Mouse (Mus musculus) A20 (cell line): Measurements from ENCODE around the gene Gm45799.
A peak's percentile ranks its signal among the peaks of the same experiment; 100 is the strongest.

Experiments
- DNase-seq: peaks from one replicate; pipeline ENCODE4 v3.0.0-alpha.2; 2011; ENCODE audit warnings: low read depth, low spot score

Gm45799 gene

DNA sequence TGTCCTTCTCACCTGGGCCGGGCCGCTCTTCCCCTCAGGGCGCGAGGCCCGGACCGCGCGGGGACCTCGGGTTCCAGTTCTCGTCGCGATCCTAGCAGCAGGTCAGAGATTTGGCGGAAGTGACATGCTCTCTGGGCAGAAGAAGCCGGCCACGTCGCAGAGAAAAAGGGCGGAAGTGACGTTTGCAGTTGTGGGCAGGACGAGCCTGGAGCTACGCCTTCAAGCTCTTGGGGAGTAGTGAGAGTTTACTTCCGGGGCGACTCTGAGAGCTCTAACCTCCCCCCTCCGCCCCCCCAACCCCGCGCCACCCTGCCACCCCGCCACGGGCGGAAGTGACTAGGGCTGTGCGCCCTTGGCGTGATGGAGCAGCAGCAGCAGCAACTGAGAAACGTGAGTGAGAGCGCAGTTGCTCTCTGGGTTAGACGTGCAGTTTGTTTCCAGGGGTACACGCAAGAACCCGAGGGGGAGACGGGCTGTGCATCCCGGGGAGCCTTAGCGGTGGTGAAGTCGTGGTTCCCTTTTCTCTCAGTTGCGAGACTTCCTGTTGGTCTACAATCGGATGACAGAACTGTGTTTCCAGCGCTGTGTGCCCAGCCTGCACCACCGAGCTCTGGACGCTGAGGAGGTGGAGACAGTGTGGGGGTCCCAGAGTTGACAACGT is at the start of gene Gm45799, which contains the start of gene Arfip2:
Gene Gm45799 (plus strand): TSS at position 320 of the 661 bp plus-strand sequence.
Gene Arfip2 (minus strand): TSS at position 184 of the 661 bp plus-strand sequence.
- peak; percentile 98 for DNase-seq

DNA sequence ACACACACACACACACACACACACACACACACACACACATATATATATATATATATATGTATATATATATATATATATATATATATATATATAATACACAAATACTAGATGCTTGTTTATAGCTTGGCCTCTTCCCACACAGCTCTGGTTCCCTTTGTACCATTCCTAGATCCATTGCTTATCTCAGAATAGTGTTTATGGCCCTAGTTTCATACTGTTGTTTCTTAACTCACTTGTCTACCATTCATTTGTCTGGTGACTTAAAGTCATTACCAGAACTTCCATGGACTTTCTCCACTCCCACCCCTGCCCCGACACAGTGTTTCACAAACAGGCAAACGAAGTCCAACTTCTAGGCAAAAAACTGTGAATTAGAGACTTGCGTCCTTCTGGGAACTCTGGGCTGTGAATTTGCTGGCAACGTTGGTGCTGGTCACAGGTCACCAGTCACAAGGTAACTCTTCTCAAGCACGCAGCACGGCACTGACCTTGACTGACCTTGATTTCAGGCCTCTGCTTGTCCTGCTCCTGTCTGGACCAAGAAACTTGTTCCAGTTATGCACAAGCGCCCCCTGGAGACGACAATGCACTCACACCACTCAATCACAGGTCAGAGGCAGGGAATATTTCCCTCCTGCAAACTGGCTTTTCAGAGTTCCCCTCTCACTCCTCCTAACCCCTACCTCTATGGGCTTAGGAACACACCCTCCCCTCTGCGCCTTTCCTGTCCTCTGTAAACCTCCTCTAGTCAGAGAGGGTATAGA is 37.3 kb upstream of the Gm45799 start:
- peak; percentile 59 for DNase-seq

DNA sequence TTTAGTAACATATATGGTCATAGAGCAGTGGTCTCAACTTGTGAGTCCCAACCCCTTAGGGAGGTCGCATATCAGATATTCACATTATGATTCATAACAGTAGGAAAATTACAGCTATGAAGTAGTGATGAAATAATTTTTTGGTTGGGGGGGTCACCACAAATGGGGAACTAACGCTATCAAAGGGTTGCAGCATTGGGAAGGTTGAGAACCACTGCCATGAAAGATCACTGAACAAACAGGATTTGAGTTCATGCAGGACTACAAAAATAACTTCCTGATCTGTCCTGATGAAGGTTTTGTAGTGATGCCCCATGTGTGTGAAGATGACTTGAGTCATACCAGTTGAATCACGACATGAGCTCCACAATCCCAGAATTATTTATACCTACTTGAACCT is 31.9 kb upstream of the Gm45799 start:
- no peak for DNase-seq

DNA sequence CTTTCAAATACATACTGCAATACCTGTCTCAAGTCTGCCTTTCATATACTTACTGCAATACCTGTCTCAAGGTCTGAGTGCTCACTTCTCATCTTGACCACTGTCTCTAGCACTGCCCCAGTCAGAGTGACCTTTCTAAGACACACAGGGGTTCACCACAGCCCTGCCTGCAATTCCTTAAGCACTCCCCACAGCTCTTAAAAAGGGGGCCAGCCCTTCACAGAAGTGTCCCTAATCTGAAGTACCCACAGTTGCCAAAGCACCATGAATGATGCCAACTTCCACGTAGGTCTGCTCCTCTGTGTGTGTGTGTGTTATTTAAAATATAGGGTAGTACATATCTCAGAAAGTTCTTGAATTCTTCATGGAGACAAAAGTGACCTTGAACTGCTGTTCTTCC is 28.6 kb upstream of the Gm45799 start:
- DNase-seq = no peak

DNA sequence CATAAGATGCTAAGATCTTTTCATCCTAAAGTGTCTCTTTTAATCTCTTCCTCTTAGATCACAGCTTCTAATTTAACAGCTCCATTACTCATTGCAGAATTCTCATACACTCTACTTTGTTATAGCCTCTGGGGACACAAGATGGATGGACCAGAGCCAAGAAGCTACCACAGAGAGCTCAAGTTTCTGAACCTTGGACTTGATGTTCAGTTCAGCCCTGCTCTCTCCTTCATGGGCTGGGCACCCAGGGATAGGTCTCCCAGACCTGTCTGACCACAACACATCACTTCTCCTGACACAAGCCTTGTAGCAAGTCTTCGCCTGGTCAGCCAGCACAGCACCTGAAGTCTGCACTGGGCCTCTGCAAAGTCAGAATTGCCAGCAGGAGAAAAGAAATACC is 26.0 kb upstream of the Gm45799 start:
- no peak for DNase-seq

DNA sequence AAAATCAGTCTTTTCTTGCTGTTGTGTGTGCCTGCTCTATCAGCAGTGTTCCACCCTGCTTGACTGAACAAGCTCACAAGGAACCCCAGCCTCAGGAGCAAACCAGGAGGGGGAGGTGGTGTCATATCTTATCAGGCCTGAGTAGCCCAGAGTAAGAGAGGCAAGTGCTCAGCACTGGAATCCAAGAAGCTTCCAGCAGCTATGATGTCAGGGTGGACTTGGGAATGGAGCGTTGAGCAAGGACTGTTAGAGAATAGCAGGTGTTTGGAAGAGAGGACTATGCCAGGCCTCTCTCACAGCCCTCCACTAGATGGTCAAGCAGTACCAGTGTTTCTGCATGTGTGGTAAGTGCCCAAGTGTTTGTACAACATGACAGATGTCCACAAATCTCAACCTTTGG is 24.6 kb upstream of the Gm45799 start:
- no peak for DNase-seq

DNA sequence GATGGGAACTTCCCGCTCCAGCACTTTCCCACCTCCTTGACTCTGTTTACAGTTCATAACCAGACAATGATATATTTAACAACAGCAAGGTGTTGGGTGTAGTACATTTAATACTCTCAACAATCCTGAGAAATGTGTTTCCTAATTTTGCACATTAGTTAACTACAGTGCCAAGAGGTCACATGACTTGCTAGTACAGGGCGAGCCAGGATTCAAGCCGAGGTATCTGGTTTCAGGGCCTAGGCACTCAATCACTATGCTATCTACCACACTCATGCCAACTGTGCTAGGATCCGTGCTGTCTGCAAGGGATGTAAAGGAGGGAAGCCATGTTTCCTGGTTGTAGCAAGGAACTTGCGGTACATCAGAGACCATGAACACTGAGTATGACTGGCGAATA is 23.8 kb upstream of the Gm45799 start:
- no peak for DNase-seq

DNA sequence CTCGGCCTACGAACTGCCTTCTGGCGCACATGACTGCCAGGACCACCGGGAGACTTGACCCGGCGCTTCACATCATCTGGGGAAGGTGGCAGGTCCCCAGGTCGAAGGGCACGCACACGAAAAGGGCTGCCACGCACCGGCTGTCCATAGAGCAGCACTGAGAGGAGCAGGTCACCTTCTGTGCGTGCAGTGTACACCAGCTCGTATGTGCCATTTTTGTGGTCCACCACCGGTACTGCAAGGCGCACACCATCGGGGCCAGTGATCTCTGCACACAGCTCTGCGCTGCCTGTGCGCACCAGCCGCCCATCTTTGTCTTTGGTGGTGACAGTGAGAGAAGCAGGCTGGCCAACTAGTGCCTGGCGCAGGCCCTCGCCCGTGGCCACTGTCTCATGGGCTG is 22.5 kb upstream of the Gm45799 start:
- DNase-seq = no peak

DNA sequence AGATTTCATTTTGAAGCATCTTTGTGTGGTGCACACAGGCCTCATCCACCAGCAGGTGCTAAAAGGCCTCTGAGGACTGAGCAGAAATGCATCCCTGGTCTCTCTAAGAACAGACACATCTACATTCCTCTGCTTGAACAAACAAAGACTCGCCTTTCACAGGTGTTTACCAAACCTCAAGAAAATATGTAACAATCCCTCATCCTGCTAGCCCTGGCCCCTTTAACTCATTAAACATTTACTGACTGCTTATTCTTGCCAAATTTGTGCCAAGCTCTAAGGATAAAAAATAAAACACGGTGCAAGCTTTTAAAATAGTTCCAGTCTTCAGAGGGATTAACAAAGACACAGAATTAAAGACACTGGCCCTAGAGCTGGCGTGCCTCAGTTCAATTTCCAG is 20.7 kb upstream of the Gm45799 start:
- DNase-seq = no peak

DNA sequence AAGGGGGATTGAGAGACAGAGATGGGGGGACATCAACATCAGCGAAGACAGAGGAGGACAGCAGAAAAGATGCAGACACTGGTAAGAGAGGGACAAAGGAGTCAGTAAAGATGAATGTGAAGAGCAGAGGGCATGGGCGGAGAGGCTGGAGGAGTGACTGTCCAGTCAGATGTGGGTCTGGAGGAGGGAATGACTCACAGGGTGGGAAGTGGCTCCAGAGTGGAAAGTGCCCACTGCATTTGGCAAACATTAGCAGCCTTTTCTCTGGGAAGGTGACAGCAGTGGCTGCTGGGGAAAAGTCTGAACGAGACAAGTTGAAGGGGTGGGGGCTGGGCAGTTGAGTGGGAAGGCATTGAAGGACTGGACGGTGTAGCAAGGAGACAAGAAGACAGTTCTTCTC is 19.3 kb upstream of the Gm45799 start:
- DNase-seq = no peak

DNA sequence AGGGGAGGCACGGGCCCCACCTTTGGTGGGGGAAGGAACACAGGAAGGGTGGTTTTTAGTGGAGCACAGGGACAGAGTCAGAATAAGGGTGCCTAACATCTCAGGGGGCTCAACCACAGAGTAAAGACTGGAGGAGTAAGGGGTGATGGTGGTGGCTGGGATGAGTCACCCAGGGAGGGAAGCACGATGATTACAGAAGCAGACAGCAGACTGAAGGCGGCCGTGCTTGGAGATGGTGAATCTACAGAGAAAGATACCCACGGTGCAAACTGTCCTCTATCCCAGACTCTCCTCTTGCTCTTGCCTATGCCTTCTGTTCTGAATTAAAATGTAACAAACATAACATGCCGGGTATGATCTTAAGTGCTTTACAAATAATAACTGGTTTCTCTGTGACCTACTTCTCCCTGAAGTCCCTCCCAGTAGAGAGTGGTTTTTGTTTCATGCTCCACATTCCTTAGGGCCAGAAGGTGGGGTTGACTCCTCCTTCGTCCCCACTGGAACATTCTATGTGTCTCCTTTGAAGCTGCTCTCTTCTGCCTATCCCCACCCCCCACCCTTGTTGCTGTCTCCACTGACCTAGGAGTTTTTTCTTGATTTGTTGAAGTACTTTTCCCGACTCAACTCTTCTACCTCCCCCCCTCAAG is 18.6 kb upstream of the Gm45799 start:
- no peak for DNase-seq

DNA sequence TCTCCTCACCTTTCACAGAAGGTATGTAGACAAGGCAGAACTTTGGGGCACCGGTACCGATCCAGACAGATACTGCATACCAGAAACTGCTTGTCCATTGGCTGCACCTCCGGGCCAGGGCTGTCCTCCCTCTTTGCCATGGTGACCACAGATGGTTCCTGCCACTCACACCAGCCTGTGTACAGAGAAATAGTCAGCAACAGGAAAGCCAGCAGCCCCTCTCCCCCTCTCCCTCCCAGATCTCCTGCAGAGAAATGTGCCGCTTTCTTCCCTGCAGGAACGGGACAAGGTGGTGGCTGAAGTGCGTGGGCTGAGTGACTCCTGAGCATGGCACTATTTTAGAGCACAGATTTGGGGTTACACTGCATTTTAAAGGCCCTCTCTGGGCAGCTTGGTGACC is 15.0 kb upstream of the Gm45799 start:
- DNase-seq = no peak

DNA sequence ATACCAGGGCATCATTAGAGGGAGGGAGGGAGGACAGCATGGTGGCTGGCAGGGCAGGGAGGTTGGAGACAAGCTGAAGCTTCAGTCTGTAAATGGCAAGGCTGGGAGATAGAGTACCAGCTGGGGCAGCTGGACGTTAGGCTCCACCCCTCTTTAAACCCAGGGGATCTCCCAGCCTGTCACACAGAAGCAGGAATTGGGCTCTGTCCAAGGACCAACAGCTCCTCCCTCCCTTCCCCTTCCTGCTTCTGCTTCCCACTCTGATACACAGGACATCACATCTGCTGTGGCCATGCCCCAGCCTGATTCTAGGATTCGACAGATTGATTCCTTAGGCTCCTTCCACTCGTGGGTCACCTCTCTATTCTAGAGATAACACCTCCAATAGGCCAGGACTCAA is 11.7 kb upstream of the Gm45799 start:
- no peak for DNase-seq

DNA sequence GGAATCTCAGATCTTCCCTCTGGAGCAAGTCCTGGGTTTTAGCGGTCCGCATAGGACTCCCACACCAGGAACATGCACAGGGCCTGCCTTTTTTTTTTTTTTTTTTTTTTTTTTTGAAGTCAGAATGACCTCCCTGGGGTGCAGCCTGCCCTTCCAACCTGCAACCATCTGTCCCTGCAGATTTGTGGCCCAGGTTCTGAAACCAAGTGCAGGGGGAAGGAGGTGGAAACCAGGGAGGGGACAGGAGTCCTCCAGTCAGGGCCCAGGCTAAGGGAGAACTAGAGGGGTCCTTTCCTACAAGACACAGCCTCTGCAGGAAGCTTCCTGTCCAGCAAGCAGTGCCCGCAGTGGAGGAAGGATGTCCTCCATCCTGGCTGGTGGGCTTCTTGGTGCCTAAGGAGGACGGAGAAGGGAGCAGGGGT is 7.8 kb upstream of the Gm45799 start:
- peak; percentile 22 for DNase-seq

DNA sequence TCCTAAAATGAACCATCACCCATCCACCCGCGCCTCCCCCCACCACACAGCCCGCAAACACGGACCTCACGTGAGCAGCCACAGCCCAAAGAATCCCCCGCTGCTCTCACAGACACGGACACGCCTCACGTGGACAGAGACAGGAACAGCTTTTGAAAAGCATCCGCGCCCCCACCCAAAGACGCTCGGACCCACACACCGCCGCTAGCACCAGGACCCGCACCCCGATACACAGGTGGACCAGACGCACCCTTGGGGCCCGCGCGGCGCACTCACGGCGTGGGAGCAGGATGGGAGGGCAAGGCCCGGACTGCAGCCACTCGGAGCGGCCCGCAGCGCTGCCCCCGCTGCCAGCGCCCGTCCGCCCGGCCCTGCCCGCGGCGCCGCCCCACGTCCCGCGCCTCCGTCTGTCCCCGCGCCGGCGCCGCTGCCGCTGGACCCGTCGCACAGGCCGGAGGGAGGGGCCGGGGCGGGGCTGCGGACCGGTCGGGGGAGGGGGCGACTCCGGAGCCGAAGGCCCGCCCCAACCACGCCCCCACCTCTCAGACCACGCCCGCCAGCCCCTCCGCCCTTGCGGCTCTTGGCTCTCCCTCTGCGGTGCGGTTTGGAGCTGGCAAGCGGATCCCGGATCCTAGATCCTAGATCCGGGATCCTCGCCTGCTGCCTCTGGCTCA is 7.1 kb upstream of the Gm45799 start, which contains the start of gene Trim3:
Gene Trim3 (minus strand): TSS at position 445 of the 674 bp plus-strand sequence.
- DNase-seq = peak; percentile 84

DNA sequence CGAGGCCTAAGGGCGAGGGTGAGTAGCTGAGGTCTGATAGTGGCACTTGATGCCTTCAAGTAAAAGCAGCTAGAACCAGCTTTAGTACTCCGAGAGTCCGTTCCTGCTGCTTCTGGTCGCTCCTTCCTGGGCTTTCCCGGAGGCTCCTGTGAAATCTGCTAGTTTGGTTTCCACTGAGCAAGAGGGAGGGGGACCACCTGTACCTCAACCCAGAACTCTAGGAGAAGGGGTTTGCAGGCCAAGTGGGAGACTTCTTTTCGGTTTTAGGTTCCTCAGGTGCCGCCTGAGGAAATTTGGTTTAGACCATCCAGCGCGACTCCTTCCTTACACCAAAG is 6.6 kb upstream of the Gm45799 start:
- DNase-seq = no peak

DNA sequence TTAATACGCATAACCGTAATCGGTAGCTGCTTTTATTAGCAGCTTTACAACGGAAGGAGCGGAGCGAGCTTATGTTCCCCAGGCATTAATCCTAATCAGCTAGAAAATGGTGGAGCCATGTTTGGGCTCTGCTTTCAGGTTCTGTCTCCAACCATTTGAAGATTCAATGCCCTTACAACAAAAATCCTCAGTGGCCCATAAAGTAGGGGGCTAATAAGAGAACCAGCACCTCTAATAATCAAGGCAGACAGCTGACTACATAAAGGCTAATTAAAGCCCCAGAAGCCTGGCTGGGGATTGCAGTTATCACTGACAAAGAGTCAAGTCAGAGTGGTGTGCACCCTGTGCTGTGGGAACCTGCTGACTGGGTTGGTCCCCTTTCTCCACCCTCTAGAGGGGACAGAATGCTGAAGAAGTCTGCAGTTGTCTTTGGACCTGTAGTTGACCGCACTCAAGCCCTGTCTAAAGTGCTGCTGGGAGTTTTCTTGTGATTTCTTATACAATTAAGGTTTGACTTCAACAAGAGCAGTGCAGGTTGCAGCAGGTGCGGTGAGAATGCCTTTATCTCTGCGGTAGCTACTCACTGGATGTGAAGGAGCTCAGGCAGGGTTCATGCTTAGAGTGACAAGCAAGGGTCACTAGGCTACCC is 6.0 kb upstream of the Gm45799 start:
- DNase-seq = no peak

DNA sequence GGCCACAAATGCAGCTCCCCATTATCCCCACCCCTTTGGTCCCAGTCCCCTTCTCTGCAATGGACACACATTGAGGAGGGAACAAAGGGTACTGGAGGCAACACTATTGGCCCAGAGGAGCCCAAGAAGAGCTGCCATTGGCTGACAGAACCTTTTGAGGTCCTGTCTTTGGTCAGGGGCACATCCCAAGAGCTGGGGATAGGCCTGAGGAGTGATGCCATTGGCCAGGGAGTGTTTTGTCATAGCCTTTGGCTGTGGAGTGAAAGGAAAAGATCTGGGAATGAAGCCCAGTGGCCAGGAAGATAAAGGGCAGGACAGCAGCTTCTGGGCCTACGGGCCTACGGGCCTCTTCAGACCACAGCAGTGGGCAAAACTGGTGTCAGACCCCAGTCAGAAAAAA is 4.6 kb upstream of the Gm45799 start:
- no peak for DNase-seq

DNA sequence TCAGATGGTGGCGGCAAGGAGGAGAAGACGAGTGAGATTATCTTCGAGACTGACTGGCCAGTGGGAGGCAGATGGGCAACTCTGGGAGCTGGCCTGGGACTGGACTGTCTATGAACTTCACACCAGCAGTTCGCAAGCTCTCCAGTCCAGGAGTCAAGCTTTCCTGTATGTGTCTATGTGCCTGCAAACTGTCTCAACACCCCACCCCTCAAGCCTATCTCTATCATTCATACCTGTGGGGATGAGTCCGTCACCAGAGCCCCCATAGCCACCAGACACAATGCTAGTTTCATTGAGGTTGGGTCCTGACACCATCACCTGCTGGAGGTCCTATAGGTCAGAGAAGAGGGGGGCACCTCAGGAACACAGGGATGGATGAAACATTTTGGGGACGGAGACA is 1.6 kb upstream of the Gm45799 start:
- no peak for DNase-seq

DNA sequence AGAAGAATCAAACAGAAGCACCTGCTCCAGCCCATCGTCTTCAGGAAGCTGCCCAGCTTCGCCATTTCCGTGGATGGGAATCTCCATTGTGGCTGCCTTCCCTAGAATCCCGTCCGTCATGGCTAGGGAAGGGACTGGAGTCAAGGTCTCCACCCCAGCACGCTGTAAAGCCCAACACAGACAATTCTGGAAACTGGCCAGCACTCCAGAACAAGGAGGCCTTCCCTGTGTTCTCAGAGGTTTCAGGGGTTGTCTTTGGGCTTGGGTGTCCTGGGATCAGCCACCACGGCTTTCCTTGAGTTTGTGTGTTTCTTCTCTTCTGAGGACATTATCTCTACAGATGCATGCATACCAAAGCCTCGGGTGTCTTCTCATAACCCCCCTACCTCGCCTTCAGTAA is 1.0 kb upstream of the Gm45799 start:
- DNase-seq = no peak

DNA sequence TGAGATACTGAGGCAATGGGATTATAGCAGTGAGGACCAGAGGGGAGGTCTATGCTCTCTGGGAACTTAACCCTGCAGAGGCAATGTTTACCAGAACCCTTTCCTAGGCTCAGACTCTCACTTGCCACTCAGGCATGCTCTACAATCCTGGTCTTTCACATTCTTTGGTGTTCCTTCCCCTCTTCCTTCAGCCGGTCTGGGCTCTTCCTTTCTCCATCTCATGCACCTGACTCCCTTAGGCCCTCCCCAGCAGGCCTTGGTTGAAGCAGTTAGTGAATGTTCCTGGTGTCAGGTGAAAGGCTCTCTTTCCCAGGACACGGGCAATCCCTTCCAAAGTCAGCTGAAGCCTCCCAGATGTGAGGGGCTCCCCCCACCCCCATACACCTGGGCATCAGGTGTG is 596 bp upstream of the Gm45799 start, which contains the start of gene Timm10b:
Gene Timm10b (plus strand): TSS at position 301 of the 400 bp plus-strand sequence.
- DNase-seq = no peak

DNA sequence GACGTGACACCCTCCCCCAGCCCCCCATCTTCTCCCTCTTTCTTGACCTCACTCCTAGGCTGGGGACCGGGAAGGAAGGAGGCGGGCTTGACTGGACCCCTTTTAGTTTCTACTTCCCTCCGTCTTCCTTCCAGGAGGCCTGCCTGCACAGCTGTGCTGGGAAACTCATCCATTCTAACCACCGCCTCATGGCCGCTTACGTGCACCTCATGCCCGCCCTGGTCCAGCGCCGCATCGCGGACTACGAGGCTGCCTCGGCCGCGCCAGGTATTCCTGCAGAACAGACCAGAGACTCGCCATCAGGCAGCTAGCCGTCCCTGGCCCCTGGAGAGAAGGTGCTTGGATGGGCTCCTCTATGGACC is 523 bp downstream of the Gm45799 start:
- DNase-seq = no peak
